Mouse (Mus musculus) neural tube, embryonic 13.5 days (tissue): ENCODE measurements around the gene Snx30. TPM values are rescaled to one million over a fixed set of nuclear protein-coding genes. Genes with fewer than 3 reads are reported as not detected.

Source experiments
- ATAC-seq: fragments of 200-750 bp; cut with Nextera tagmentation; 2 replicates; pipeline ENCODE4 v1.8.0; 2017; ENCODE audit warnings: low read depth, mild to moderate bottlenecking, moderate TSS enrichment, moderate library complexity
- H3K27ac ChIP-seq: fragments of 300-500 bp; sonication (generic); replicated peaks from 2 replicates; pipeline ENCODE4 v1.5.1; 2015; ENCODE audit warnings: moderate library complexity, mild to moderate bottlenecking, inconsistent platforms
- H3K27me3 ChIP-seq: fragments of 300-500 bp; sonication (generic); 2 replicates; pipeline ENCODE4 v1.6.1; 2015; ENCODE audit warnings: mild to moderate bottlenecking, inconsistent platforms
- H3K36me3 ChIP-seq: fragments of 300-500 bp; sonication (generic); 2 replicates; pipeline ENCODE4 v1.6.1; 2015; ENCODE audit warnings: mild to moderate bottlenecking, inconsistent platforms
- H3K4me1 ChIP-seq: fragments of 300-500 bp; sonication (generic); replicated peaks from 2 replicates; pipeline ENCODE4 v1.6.1; 2015; ENCODE audit warnings: inconsistent platforms
- H3K4me2 ChIP-seq: fragments of 300-500 bp; sonication (generic); 2 replicates; pipeline ENCODE4 v1.6.1; 2015; ENCODE audit warnings: inconsistent platforms, mild to moderate bottlenecking, moderate library complexity
- H3K4me3 ChIP-seq: fragments of 300-500 bp; sonication (generic); 2 replicates; pipeline ENCODE4 v1.5.1; 2015; ENCODE audit warnings: mild to moderate bottlenecking, inconsistent platforms
- H3K9ac ChIP-seq: fragments of 300-500 bp; sonication (generic); 2 replicates; pipeline ENCODE4 v1.6.1; 2015; ENCODE audit warnings: moderate library complexity, mild to moderate bottlenecking, inconsistent platforms
- H3K9me3 ChIP-seq: fragments of 300-500 bp; sonication (generic); 2 replicates; pipeline ENCODE4 v1.6.1; 2016; ENCODE audit warnings: inconsistent platforms
- WGBS: fragments of 180-500 bp; shearing (Covaris S2); methylation state at CpG from one replicate; pipeline ENCODE4 v1.1.7; 2015; 5-methylcytosine and 5-hydroxymethylcytosine counted together
- polyA plus RNA-seq: library from polyadenylated mRNA; unstranded; fragments of >200 nt; fragmentation: Nextera tagmentation; extraction: Ambion mirVana; gene quantifications from 2 replicates; pipeline ENCODE4 v1.2.1, GENCODE M21; 2015

Snx30 gene
- polyA plus RNA-seq, 1 experiment from 2014 or later, result 14.8 TPM

DNA sequence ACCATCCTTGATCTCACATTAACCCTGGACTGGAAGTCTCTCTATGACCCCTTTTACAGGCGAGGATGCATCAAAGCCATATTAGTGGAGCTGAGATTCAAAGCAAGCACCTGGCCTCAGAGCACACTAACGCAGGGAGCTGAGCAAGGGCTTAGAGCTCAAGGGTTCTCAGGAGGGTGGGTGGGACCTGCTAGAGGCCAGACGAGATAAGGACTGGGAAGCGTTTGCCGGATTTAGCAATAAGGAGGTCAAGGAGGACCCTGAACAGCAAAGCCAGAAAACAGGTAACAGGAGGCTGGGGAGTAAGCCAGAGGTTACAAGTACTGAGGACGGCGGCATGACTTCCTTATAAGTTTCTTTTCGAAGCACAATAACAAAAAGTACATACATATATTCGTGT lies 10.8 kb downstream of the Snx30 start:
- ATAC-seq, result no peak
- Histone ChIP-seq H3K4me1 (peaks cover 39% of the 10 kb centered on the region), H3K27ac (no peak overlapping the region), H3K4me2 (no peak overlapping the region), H3K4me3 (no peak overlapping the region), H3K27me3 (no peaks in the 10 kb centered on the region), H3K9me3 (no peaks in the 10 kb centered on the region), H3K36me3 (no peaks in the 10 kb centered on the region), H3K9ac (no peak overlapping the region)
- WGBS, result 89% methylated on average over 9 of the region's 9 CpGs

DNA sequence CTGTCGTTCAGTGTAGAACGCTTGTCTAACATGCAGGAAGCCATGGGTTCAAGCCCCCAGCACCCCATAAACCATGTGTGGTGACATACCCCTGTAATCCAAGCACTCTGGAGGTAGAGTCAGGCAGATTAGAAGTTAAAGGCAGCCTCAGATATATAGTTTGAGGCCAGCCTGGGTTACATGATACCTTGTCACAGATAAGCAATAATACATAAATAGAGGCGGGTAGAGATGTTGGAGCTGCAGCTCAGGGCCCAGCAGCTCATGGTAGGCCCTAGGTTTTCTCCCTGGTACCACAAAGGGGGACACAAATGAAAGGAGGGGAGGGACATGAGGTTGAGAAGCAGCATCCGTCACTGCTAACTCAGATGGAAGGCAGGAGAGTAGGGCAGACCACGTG lies 12.2 kb downstream of the Snx30 start:
- no peaks in the 10 kb centered on the region for H3K9me3 ChIP-seq
- WGBS, result 68% methylated on average over 5 of the region's 5 CpGs
- H3K36me3 ChIP-seq, result no peaks in the 10 kb centered on the region
- no peak overlapping the region for H3K4me3 ChIP-seq
- H3K9ac ChIP-seq, result no peak overlapping the region
- H3K4me1 ChIP-seq, result peaks cover 39% of the 10 kb centered on the region
- no peak for ATAC-seq
- no peak overlapping the region for H3K4me2 ChIP-seq
- H3K27ac ChIP-seq, result peak overlapping the region; percentile 78; the same call in 1 of the 2 replicates
- H3K27me3 ChIP-seq, result no peaks in the 10 kb centered on the region

- Histone ChIP-seq H3K9me3 (no peaks in the 10 kb centered on the region), H3K4me2 (no peak overlapping the region), H3K27me3 (no peaks in the 10 kb centered on the region), H3K4me3 (no peak overlapping the region), H3K36me3 (no peaks in the 10 kb centered on the region), H3K27ac (peak overlapping the region; percentile 78), H3K4me1 (peaks cover 44% of the 10 kb centered on the region), H3K9ac (no peak overlapping the region)
- 76% methylated on average over 10 of the region's 10 CpGs for WGBS
- no peak for ATAC-seq
These were observed 12.9 kb downstream of the Snx30 start for GRCm38 (mm10) chr4:59818498-59818897.

GRCm38 (mm10) chr4:59819054-59819472 lies 13.4 kb downstream of the Snx30 start:
- Histone ChIP-seq H3K36me3 (no peaks in the 10 kb centered on the region), H3K4me3 (no peak overlapping the region), H3K27ac (peak overlapping the region; percentile 78), H3K27me3 (no peaks in the 10 kb centered on the region), H3K9ac (no peak overlapping the region), H3K9me3 (no peaks in the 10 kb centered on the region), H3K4me1 (peaks cover 44% of the 10 kb centered on the region), H3K4me2 (peak overlapping the region; percentile 11; the same call in 1 of the 2 replicates)
- WGBS, result 38% methylated on average over 7 of the region's 7 CpGs
- ATAC-seq, result peak; percentile 73

GRCm38 (mm10) chr4:59819477-59820022 lies 13.9 kb downstream of the Snx30 start:
- H3K27me3 ChIP-seq, result no peaks in the 10 kb centered on the region
- H3K36me3 ChIP-seq, result no peaks in the 10 kb centered on the region
- H3K27ac ChIP-seq, result peak overlapping the region; percentile 78
- peaks cover 44% of the 10 kb centered on the region for H3K4me1 ChIP-seq
- no peaks in the 10 kb centered on the region for H3K9me3 ChIP-seq
- H3K4me2 ChIP-seq, result peak overlapping the region; percentile 11; the same call in 1 of the 2 replicates
- 11% methylated on average over 12 of the region's 12 CpGs for WGBS
- peak; percentile 92 for ATAC-seq
- H3K4me3 ChIP-seq, result no peak overlapping the region
- H3K9ac ChIP-seq, result no peak overlapping the region

DNA sequence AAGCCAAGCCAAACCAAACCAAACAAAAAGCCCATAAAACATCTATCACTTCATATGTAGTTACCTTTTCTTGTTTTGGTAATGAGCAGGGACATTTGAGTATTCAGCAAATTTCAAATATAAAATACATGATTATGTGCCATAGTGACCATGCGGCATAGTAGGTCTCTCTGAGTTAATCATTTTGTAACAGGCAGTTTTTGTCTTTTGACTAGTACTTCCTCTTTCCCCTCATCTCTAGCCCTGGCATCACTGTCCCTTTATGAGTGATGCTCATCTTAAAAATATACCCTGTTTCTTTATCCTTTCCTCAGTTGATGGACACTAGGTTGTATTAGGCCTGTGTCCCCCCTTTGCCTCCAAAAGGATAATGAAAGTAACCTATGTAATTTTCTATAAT lies 15.9 kb downstream of the Snx30 start:
- no peak overlapping the region for H3K27ac ChIP-seq
- H3K4me3 ChIP-seq, result no peak overlapping the region
- WGBS, result 98% methylated on average over 1 of the region's 1 CpGs
- H3K27me3 ChIP-seq, result no peaks in the 10 kb centered on the region
- H3K9ac ChIP-seq, result no peak overlapping the region
- no peaks in the 10 kb centered on the region for H3K36me3 ChIP-seq
- H3K9me3 ChIP-seq, result no peaks in the 10 kb centered on the region
- ATAC-seq, result no peak
- H3K4me2 ChIP-seq, result no peak overlapping the region
- peaks cover 40% of the 10 kb centered on the region for H3K4me1 ChIP-seq

GRCm38 (mm10) chr4:59822119-59822518 lies 16.5 kb downstream of the Snx30 start:
- WGBS, result 90% methylated on average over 4 of the region's 4 CpGs
- no peak for ATAC-seq
- Histone ChIP-seq H3K4me2 (no peak overlapping the region), H3K4me3 (no peak overlapping the region), H3K27me3 (no peaks in the 10 kb centered on the region), H3K36me3 (no peaks in the 10 kb centered on the region), H3K9ac (no peak overlapping the region), H3K4me1 (peaks cover 40% of the 10 kb centered on the region), H3K9me3 (no peaks in the 10 kb centered on the region), H3K27ac (no peak overlapping the region)

GRCm38 (mm10) chr4:59823470-59823869 lies 17.8 kb downstream of the Snx30 start:
- WGBS, result 64% methylated on average over 7 of the region's 7 CpGs
- Histone ChIP-seq H3K4me2 (no peak overlapping the region), H3K4me1 (peaks cover 29% of the 10 kb centered on the region), H3K9ac (no peak overlapping the region), H3K27ac (no peak overlapping the region), H3K9me3 (no peaks in the 10 kb centered on the region), H3K36me3 (no peaks in the 10 kb centered on the region), H3K27me3 (no peaks in the 10 kb centered on the region), H3K4me3 (no peak overlapping the region)
- ATAC-seq, result no peak

DNA sequence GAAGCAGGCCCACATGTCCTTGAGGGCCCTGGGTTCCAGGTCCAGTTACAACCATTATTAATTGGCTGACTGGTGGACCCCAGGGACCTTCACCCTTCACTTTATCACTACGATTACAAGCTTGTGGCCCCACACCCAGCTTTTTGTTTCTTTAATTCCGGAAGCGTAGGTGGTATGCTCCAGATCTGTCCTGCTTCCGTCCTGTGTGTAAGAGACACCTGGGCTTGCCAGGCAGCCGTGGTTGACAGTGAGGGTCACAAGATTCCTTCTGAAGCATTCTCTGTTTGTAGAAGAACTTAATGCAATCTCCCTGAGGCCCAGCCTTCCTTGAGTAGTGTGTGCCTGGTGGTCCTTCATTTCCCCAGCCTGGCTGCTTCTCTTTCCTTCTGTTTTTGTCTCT lies 19.2 kb downstream of the Snx30 start:
- no peak overlapping the region for H3K9ac ChIP-seq

DNA sequence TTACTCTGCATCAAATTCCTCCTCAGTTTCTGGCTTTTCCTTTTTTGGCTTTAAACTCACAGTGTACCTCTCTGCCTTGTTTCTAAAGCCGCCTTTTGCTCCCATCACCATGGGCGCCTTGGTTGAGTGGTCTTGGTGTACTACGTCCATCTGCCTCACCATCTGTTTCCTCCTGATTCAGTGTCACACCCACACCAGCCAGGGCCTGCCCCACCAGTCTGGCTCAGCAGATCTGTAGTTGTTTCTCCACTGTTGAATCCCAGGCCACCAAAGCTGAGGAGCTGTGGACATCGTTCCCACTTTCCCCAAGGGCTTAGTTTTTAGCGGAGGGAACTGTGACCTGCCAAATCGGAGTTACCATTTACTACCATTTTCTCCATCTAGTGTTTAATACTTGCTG lies 20.0 kb downstream of the Snx30 start:
- Histone ChIP-seq H3K4me1 (peaks cover 8% of the 10 kb centered on the region; the same call in 1 of the 2 replicates), H3K36me3 (no peaks in the 10 kb centered on the region), H3K9ac (no peak overlapping the region), H3K27me3 (no peaks in the 10 kb centered on the region), H3K4me2 (no peak overlapping the region), H3K27ac (no peak overlapping the region), H3K9me3 (no peaks in the 10 kb centered on the region), H3K4me3 (no peak overlapping the region)
- WGBS, result 69% methylated on average over 6 of the region's 6 CpGs
- ATAC-seq, result no peak

More for the DNA sequence above, 19.2 kb downstream of the Snx30 start:
- ATAC-seq, result no peak
- Histone ChIP-seq H3K4me3 (no peak overlapping the region), H3K4me2 (no peak overlapping the region), H3K27me3 (no peaks in the 10 kb centered on the region), H3K9me3 (no peaks in the 10 kb centered on the region), H3K27ac (no peak overlapping the region), H3K36me3 (no peaks in the 10 kb centered on the region), H3K4me1 (peaks cover 15% of the 10 kb centered on the region)
- WGBS, result 95% methylated on average over 5 of the region's 5 CpGs

- peaks cover 8% of the 10 kb centered on the region; the same call in 1 of the 2 replicates for H3K4me1 ChIP-seq
- H3K4me2 ChIP-seq, result no peak overlapping the region
- H3K4me3 ChIP-seq, result no peak overlapping the region
- WGBS, result 89% methylated on average over 5 of the region's 5 CpGs
- no peaks in the 10 kb centered on the region for H3K9me3 ChIP-seq
- no peaks in the 10 kb centered on the region for H3K36me3 ChIP-seq
- H3K27ac ChIP-seq, result no peak overlapping the region
- H3K27me3 ChIP-seq, result no peaks in the 10 kb centered on the region
- H3K9ac ChIP-seq, result no peak overlapping the region
- no peak for ATAC-seq
These were observed 20.7 kb downstream of the Snx30 start for GRCm38 (mm10) chr4:59826381-59826780.

DNA sequence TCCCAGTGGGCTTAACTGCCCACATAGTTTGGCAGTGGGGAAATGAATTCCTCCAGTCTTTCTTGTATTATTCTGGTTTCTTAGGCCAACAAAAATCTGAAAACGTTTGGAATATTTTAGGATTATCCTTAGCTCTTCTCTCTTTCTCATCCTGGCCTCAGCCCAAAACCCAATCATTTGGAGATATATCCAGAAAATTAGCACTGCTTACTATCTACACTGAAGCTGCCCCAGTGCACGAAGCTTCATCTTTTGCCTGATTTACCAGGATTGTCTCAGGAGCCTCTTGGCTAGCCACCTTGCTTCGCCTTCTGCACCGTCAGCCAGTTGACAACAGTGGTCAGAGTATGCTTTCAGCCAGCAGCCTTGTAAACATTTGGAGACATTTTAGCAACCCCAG lies 23.4 kb downstream of the Snx30 start:
- H3K4me2 ChIP-seq, result no peak overlapping the region
- WGBS, result 89% methylated on average over 4 of the region's 4 CpGs
- no peaks in the 10 kb centered on the region for H3K27me3 ChIP-seq
- no peak overlapping the region for H3K4me3 ChIP-seq
- no peak overlapping the region for H3K9ac ChIP-seq
- no peaks in the 10 kb centered on the region for H3K9me3 ChIP-seq
- no peaks in the 10 kb centered on the region for H3K36me3 ChIP-seq
- no peak for ATAC-seq
- no peak overlapping the region for H3K27ac ChIP-seq
- peaks cover 3% of the 10 kb centered on the region; the same call in 1 of the 2 replicates for H3K4me1 ChIP-seq

DNA sequence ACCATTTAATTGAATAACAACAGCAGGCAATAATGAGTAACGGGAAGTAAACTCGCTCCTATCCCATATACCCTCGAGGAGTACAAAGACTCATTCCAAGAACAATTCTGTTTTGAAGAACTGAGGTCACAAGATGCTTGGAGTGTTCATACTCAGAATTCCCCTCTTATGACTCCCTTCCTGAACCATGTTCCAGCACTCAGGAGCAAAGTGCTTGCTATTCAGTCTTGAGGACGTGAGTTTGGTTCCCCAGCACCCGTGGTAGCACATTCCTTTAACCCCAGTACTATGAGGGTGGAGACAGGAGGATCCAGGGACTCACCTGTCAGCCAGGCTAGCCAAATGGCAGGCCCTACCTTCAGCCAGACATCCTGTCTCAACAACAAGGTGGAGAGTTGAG lies 25.4 kb downstream of the Snx30 start:
- Histone ChIP-seq H3K27ac (no peak overlapping the region), H3K27me3 (no peaks in the 10 kb centered on the region), H3K9me3 (no peaks in the 10 kb centered on the region), H3K36me3 (0 out of 2 replicates have a peak, but pooled peaks cover 9% of the 10 kb centered on the region), H3K4me3 (no peak overlapping the region), H3K9ac (no peak overlapping the region), H3K4me1 (no peaks in the 10 kb centered on the region; the same call in 1 of the 2 replicates), H3K4me2 (no peak overlapping the region)
- ATAC-seq, result no peak
- 85% methylated on average over 5 of the region's 5 CpGs for WGBS
